Mouse (Mus musculus) mature B cell (primary cell): ENCODE measurements around the gene Sae1.

Experiments used
- in situ Hi-C: fragments of 300-500 bp; cut with MboI; formaldehyde crosslinking; loops from 2 replicates; pipeline ENCODE4 v1.14.3; 2019

The Sae1 gene

GRCm38 (mm10) chr7:16280721-16281120 is 106.9 kb downstream of the Sae1 start:
- in situ Hi-C loops = no loop called here

GRCm38 (mm10) chr7:16274922-16275890 is 112.4 kb downstream of the Sae1 start:
- in situ Hi-C loops = no loop called here

- in situ Hi-C loops = no loop called here
These were observed 113.9 kb downstream of the Sae1 start for GRCm38 (mm10) chr7:16273766-16274140.

- in situ Hi-C loops = no loop called here
These were observed 114.4 kb downstream of the Sae1 start, which contains the start of gene Inafm1 for GRCm38 (mm10) chr7:16273081-16273765. Gene Inafm1 (minus strand): TSS chr7:16273617.

GRCm38 (mm10) chr7:16272681-16273080 is 114.9 kb downstream of the Sae1 start:
- in situ Hi-C loops = no loop called here

- in situ Hi-C loops = no loop called here
These were observed 116.5 kb downstream of the Sae1 start for GRCm38 (mm10) chr7:16271139-16271538.
